Mouse (Mus musculus): ENCODE data around the gene Retn.

DNA sequence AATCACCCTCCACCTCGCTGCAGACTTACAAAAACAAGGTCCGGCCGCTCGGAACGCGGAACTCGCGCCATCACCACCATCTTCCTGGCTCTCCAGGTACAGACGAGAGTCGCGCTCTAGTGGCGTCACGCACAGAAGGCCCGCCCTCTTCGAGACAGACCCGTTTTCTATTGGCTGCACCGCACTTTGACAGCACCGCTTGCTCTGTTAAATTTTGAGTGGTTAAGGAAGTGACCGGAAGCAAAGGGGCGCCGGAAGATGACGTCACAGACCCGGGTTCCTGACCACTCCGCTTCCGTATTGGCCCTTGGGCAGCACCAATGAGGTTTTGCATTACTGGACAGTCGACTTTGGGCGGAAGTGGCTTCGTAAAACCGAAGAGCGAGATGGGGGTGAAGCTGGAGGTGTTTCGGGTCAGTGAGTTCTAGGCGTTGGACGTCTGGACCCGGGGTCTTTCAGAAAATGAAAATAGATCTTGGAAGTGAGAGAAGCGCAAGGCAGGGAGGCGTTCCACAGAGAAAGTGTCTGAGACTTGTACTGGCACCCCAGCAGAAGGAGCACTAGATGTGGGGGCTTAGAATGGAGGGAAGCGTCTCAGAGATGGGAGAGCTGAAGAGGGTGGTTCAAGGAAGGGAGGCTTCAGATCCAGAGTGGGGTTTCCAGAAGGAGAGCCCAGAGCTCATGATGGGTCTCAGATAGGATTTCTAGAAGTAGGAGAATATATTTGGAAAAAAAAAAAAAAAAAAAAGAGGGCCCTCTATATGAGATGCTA, 34.2 kb upstream of the Retn start, which contains the start of the genes Xab2 and Pet100:
- no peak for TF ChIP-seq POLR2A (IDR thresholded peaks at IDR 0.05; ENCODE audit: insufficient read depth, low read length)
- no peak for TF ChIP-seq CTCF (IDR thresholded peaks at IDR 0.05; ENCODE audit: low read depth, low read length)
- TF ChIP-seq EP300 (IDR thresholded peaks at IDR 0.05; ENCODE audit: insufficient read depth, low read depth, low read length), result no peak
